Mouse (Mus musculus) thymus, postnatal 36 days (tissue): ENCODE data around the gene Tecpr1.

Experiments
- DNase-seq, 2 experiments: peaks; one replicate each; pipeline ENCODE4 v3.0.0; 2022; ENCODE audit warnings: mixed read lengths in 2 of 2

The Tecpr1 gene

DNA sequence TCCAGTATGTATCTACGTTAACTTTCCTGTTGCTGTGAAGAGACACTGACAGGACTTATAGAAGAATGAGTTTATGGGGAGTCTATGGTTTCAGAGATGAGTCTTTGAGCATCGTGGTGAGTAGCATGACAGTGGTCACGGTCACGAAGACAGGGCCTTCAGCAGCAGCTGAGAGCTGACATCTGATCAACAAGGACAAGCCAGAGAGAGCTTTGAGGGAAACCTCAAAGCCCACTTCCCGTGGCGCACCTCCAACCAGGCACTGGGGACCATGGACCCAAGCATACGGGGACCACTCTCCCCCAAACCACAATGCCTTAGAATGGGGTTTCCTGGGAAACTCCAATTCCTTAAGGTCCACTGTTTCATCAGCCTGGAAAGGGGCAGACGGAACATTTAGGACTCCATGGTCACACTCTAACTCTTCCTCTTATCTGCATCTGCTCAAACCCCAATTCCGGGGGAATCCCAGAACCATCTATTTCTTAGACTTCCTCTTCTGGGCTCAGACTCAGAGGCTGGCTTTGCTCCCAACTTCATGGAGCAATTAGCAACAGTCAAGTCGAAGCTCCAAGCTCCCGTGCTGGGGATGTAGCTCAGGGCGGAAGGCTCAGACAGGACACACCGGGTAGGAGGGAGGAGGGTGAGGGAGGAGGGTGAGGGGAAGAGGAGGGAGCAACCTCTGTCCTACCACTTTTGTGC lies 28.6 kb upstream of the Tecpr1 start:
- DNase-seq: no peak

DNA sequence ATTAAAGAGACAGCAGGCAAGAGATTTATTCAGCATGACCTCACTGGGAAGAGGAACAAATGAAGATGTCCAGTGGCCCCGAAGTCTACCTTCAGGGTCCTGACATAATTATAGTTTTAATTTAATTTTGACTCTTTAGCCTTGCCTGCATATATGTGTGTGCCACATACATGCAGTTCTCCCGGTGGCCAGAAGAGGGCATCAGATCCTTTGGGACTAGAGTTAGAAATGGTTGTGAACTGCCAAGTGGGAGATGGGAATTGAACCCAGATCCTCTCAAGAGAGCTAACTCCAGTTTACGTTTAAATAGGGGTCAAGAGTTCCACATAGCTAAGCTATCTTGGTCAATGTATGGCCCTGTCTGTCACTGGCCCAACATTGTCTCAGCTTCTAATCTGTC lies 26.5 kb upstream of the Tecpr1 start:
- no peak for DNase-seq

DNA sequence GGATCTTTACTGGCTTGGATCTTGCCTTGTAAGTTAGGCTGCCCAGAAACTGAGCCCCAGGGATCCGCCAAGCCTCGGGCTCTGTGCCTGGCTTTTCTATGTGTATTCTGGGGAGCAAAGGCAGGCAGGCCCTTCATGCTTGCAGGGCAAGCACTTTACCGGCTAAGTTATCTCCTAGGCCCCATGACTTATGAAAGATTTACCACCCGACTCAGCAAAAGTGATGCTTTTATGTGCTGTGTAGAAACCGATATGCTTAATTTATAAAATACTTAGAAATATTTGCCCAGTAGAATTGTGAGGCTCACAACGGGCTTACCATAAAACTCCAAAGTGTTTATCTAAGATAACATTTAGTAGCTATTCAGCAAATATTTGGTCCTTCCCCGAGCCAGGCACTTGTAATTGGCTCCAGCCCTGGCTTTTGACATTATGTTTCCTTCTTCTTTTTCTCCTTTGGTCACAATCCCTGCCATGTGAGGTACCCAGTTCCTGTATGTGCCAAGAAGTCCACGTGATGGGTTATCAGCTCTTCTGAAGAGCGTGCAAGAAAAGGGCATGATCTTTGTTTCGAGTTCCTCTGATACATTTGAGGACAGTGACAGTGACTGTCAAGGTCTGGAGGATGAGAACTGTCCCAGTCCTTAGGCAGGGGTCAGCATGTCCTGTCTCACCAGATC lies 24.6 kb upstream of the Tecpr1 start:
- DNase-seq: no peak

DNA sequence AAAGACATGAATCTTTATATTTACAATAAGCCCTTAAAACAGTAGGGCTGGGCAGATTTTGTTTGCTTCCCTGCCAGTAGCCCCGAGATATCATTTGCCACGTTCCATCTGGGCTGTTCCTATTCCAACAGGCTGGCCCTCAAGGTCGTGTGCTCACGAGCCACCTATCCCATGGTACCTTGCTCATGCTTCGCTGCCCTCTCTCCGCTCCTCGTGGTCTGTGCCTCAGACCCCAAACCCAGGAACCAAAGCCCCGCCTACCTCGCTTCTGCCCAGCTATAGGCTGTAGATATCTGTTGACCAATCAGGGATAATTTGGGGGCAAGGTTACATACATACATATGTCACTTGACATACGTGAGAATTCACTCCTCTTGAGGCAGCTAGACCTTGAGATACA lies 23.9 kb upstream of the Tecpr1 start:
- no peak for DNase-seq

DNA sequence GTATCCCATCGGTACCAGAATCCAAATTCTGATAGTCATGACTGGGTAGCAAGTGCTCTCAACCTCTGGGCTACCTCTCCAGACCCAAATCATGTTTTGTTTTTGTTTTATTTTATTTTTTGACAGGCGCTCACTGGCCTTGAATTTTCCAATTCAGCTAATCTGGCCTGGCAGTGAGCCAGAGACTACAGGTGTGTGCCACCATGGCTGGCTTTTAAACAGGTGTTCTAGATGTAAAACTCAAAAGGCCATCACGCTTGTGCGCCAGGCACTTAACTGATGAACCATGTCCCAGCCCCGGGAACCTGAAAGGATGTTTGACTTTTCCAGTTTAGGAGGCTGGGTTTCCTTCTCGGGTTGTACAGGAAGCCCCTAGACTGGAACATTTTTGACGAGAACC lies 23.3 kb upstream of the Tecpr1 start:
- no peak for DNase-seq

DNA sequence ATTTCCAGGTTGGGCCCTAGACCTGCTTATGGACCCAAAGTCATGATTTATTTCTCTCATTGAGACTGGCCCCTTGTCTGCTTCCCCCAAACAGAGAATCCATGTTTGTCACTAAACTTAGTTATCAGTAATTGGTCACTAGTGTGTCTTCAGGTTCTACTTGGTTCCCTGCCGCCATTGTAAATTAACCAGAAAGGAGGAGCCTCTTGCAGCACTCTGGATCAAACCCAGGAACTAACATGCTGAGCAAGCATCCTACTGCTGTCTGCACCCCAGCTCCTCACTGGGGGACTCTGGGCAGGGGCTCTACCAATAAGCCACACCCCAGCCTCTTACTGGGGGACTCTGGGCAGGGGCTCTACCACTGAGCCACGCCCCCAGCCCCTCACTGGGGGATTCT lies 22.2 kb upstream of the Tecpr1 start:
- DNase-seq: no peak

DNA sequence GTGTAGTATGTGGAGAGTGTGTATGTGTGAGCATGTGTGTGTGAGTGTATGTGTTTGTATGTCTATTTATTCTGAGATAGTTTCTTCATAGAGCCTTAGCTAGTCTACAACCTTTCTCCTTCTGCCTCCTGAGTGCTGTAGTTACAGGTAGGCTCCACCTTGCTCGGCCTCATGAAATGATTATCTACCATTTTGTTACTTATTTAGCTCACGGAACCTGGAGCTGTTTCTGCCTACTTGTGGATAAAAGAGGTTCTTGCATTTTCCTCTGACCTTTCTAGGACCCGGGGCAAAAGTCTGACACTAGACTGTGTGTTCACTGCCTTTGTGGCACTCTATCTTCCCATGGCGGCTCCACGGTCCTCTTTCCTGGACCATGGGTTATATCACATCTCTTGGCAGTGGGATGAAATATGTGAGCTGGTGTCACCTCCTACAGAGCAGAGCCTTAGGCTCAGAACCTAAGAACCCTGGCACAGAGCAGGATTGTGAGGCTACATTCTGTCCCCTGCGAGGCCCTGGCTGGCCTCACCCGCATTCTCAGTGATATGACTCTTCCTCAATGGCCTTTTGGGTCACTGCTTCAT lies 20.6 kb upstream of the Tecpr1 start, which contains the start of gene Bri3:
Gene Bri3 (plus strand): TSS at position 537 of the 587 bp plus-strand sequence.
- DNase-seq: no peak

DNA sequence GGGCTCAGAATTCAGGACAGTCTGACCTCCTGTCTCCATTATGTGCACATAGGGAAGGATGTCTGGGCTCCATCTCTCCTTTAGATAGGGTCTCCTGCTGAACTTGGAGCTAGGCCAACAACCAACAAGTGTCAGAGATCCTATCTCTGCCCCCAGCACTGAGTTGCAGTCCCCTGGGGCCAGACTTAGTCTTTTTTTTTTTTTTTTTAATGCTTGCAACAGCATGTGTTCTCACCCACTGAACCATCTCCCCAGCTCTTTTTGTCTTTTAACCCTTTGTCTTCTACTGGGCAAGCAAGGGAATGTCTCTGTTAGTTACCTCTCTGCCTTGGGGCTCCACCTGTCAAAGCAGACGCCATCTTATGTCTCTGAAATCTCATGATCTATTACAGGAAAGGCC lies 15.6 kb upstream of the Tecpr1 start:
- no peak for DNase-seq

DNA sequence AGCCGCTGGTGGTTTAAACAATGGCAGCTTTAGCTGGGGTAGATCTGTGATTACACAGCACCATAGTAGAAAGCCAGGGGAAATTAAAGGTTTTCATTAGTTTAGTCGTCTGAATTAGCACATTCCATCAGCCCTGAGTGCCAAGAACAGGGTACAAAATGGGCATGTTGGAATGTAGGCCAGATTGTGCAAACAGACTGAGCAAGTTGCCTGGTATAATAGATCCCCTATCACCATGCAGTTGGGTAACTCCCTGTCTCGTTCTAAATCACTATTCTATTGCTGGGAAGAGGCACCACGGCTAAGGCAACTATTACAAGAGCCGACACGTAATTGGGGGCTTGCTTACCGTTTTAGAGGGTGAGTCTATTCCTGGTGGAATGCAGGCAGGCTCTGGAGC lies 11.3 kb upstream of the Tecpr1 start:
- no peak for DNase-seq

DNA sequence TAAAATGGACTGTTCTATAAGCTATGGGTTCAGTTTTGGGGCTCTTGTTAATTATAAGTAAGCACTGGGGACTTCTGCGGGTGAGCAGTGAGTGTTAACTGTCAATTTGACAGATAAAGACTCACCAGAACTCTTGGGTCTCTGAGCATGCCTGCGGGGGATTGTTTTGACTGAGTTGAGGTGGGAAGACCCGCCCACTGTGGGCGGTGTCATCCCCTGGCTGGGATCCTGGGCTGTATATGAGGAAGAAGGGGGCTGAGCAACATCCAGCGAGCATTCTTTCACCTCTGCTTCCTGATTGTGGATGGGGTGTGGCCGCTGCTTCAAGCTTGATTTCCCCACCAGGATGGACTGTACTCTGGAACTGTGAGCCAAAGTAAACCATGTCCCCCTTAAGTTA lies 10.8 kb upstream of the Tecpr1 start:
- DNase-seq: no peak

DNA sequence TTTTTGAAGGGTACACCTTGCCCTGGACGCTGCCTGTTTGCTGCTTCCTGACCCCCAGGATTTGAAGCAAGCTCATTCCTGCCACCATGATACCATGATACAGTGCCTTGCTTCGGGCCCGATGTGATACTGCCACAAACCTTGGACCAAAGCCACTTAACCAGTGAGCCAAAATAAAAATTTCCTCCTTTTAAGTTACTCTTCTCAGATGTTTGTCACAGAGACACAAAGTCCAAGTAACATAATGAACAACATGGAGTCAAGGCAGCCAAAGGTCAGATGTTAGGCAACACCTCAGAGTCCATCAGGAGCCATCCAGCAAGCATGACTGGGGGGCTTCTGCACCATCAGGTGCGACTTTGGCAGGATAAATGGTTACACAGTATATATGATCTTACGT lies 9.1 kb upstream of the Tecpr1 start:
- DNase-seq: no peak

DNA sequence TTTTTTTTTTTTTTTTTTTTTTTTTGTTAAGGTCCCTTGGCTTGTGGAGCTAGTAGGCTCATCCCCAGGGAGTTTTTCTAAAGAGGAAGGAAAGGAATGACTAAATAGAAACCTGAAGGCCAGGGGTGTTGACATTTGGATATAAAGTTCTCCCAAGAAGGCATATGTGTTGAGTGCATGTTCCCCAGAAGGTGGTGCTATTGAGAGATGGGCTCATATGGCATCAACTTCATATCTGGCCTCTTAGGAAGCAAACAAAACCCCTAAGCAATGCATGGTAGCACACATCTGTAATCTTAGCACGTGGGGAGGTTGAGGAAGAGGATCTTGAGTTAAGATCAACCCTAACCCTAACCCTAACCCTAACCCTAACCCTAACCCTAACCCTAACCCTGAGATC lies 8.0 kb upstream of the Tecpr1 start:
- no peak for DNase-seq

DNA sequence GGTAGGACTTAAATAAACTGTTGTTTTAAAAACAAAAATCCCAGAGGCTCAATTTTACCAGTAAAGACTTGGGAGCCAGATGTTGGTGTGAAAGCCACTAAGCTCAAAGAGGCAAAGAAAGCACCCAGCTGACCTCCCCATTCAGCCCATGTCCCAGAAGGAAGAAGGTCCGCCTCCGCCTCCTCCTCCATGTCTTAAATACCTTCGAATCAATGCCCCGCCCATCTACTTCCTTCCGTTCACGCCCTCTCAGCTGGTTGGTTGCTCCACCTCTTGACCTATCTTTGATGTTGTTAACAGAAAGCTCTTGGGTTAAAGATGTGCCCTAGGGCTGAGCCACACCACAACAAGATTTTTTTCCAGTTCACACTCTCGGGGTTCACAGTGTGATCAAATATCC lies 6.8 kb upstream of the Tecpr1 start:
- no peak for DNase-seq

DNA sequence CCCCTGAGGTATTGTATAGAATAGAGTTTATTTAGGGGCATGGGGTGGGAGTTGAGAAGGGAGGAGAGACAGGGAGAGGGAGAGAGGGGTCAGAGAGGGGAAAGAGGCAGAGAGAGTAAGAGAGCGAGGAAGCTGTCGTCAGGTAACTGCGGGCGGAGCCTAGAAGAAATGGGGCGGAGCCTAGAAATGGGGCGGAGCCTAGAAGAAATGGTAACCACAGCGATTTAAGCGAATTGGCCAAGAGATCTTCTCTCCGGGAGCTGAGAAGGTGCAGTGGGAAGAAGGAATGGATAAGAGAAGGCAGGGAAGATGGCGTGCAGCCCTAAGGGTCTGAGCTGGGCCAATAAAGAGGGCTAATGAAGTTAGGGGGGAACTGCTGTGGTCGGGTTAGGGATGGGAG lies 2.8 kb upstream of the Tecpr1 start:
- no peak for DNase-seq

DNA sequence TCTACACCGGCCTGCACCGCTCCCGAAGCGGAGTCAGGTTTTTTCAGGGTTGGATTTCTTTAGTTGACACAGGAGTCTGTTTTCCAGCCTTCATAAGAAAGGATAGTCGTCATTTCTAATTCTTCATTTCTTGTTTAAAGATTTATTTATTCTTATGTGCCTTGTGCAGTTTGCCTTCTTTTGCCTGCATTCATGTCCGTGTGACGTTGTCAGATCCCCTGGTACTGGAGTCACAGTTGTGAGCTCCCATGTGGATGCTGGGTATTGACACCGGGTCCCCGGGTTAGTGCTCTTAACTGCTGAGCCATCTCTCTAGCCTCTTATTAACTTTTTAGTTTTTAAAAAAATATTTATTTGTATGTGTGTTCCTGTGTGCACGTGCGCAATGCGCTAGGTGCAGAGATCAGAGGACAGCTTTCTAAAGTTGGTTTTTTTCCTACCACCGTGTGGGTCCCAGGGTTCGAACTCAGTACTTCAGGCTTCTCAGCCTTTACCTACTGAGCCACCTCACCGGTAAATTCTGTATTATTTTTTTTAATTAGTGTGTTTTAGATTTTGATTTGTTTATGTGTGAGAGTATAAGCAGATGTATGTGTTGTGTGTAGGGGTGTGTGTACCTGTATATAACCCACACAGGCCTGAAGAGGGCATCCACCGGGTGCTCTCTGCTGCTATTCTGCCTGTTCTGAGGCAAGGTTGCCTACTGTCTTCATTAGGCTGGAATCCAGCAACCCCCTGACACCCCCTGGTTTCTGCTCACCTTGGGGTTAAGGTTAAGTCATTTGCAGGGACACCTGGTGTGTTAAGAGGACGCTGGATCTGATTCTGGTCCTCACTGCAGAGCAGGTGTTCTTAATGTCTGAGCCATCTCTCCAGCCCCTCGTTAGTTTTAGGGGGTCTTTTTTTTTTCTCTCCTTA lies 743 bp upstream of the Tecpr1 start:
- no peak for DNase-seq

DNA sequence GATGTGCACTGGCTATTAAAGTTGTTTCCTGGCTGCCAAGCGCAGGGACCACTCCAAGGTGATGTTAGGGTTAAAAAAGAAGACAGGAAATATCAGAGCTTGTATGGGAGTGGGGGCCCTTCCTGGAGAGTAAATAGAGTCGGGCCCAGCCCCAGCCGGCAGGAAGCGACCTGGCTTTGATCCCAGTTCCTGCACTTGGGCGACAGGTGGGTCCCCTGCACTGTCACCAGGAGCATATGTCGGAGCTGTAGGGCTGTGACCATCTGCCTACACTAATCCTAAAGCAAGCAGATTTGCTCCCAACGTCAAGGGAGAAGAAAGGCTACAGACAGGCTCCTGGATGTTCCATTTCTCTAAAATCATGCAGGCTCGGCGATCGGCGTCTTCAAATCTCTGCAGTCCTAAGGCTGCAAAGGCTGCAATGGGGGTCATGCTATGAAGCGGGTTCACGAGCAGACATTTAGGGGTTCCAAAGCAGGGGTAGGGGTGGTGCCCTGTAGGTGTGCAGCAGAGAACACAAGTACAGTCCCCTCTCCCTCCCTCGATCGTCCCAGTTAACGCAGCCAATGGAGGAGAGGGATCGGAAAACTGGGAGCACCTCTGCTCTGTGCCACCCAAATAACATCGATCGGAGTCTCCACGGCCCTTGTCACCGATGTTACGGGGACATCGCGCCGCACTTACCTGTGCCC lies 458 bp downstream of the Tecpr1 start:
- peak; percentile 55 to 71 for DNase-seq

DNA sequence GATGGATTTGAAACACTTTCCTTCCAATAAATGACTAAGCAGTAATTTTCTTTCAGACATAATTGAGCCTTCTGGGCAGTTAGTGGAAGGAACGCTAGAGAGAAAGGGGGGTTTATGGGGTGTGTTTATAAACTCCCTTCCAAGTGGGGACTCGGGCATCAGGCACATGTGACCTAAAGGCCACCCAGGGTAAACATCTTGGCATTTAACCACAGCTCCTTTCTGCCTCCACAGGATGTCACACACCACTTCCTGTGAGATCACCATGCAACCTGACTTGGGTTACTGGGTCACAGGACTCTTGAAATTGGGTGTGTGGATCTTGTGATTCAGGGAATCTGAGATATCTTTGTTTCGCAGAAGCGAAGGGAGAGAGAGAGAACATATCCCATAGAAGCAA lies 2.1 kb downstream of the Tecpr1 start:
- DNase-seq: peak; percentile 44 to 60

DNA sequence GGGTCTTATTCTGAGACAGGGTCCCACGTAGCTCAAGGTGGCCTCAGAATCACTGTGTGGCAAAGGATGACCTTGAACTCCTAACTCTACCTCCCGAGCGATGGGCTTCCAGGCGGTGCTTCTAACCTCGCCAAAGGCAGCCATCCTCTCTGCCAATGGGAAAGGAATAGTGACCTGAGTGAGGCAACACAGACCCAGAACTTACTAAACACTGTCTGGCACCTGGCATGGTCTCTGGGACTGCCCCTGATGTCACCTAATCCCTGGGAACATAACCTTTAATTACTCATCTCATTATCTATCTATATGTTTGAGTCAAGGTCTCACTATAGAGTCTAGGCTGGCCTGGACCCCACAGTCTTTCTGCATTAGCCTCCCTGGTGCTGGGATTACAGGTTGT lies 3.5 kb downstream of the Tecpr1 start:
- no peak for DNase-seq

DNA sequence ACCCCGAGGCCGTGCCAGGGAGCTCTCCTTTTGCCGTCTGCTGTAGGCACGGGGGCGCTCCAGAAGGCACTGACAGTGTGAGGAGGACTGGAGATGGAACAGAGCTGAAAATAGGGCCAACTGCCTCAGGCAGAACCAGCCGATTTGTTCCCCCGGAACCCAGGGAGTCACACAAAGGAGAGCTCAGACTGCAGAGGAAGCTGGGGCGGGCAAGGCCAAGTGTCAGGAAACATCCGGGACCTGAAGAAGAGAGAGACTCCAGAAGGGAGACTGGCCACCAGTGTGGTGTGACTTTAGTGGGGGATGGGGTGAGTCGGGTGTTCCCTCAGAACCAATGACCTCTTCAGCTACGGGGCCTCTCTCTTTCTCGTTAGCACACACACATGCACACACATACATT lies 4.1 kb downstream of the Tecpr1 start:
- peak in 1 of 2 experiments; percentile 7 for DNase-seq

DNA sequence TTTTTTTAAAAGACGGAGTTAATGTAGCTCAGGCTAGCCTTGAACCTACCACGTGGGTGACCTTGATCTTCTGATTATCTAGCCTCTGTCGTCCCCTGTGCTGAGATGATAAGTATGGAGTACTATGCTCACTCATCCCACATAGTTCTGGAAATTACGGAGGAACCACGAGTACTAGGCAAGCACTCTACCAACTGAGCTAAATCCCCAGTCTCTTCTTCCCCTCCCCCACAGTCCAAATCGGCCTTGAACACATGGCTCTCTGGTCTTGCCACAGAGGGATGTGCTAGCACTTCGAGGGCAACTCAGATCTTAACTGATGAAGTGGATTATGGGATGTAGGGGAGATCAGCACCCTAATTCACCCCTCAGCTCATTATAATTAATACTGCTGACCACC lies 5.4 kb downstream of the Tecpr1 start:
- DNase-seq: no peak

DNA sequence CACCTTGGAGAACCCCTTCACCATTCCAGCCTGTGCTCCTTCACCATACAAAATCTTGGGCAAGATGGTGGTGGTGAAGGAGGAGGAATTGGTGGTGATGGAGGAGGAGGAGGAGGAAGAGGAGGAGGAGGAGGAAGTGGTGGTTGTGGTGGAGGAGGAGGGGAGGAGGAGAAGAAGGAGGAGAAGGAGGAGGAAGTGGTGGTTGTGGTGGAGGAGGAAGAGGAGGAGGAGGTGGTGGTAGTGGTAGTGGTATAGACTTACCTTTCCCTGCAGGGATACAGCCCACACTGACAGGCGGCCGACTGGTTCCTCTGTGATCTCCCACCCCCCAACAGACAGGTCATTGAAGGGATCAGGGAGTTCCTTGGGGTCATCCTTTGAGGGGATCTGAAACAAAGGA lies 7.4 kb downstream of the Tecpr1 start:
- DNase-seq: peak in 1 of 2 experiments; percentile 19

DNA sequence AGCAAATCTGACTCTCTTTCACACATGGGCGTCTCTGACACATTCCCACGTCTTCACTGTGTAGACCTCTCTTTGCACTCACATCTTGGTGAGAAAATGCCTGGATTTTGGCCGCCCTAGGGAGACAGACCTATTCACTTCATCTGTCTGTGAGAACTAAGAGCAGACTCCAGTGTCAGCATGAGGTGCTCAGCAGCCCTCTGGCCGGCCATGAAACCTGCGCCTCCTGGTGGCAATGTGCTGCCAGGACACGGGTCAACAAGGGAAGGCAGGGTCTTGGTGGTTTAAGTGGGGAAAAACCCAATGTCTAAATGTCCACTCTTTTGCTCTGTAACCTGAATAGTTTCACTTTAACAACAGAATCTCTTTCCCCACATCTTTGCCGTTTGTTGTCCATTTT lies 9.0 kb downstream of the Tecpr1 start:
- peak; percentile 52 to 54 for DNase-seq

DNA sequence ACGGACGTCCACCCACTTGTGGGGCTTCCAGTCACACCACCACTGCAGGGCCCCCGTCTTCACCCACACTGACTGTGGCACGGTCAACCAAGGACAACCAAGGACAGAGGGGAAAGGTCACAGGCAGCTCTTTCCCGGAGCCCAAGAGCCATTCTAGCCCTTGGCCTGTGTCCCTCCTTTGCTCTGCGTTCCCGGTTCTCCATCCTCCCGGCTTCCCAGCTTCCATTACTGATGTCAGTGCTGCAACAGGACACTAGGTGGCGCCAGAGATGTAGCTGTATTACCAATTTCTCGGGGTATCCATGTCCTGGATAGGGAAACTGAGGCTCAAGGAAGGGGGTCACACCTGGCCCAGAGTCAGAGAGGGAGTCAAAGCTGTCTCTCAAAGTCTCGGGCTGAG lies 15.9 kb downstream of the Tecpr1 start:
- peak in 1 of 2 experiments; percentile 36 for DNase-seq
